Mouse (Mus musculus): ENCODE results near the gene Ppp1r14c.

Gene Ppp1r14c

GRCm38 (mm10) chr10:3395341-3395931 lies 29.6 kb downstream of the Ppp1r14c start:
- Histone ChIP-seq H3K4me1 (replicated peaks; ENCODE audit: low read depth, low read length) (no peaks in the 10 kb centered on the region), H3K9me3 (ENCODE audit: low read length) (no peaks in the 10 kb centered on the region), H3K36me3 (ENCODE audit: insufficient read depth, low read length) (no peaks in the 10 kb centered on the region), H3K27me3 (ENCODE audit: insufficient read depth, low read length) (no peaks in the 10 kb centered on the region), H3K4me3 (replicated peaks; ENCODE audit: low read length) (no peak overlapping the region)
- TF ChIP-seq CTCF (conservative IDR thresholded peaks at IDR 0.05; ENCODE audit: low read length), result no peak
- no peak for TF ChIP-seq NANOG (IDR thresholded peaks at IDR 0.05; ENCODE audit: borderline replicate concordance, low read length)

- TF ChIP-seq CTCF (conservative IDR thresholded peaks at IDR 0.05; ENCODE audit: low read length) (no peak), POU5F1 (IDR thresholded peaks at IDR 0.05; ENCODE audit: borderline replicate concordance, low read length) (no peak)
- Histone ChIP-seq H3K9me3 (ENCODE audit: low read length) (no peaks in the 10 kb centered on the region), H3K27me3 (ENCODE audit: insufficient read depth, low read length) (no peaks in the 10 kb centered on the region), H3K4me1 (replicated peaks; ENCODE audit: low read depth, low read length) (no peaks in the 10 kb centered on the region), H3K36me3 (ENCODE audit: insufficient read depth, low read length) (no peaks in the 10 kb centered on the region), H3K4me3 (replicated peaks; ENCODE audit: low read length) (no peak overlapping the region)
Measured at GRCm38 (mm10) chr10:3396008-3396795, 30.3 kb downstream of the Ppp1r14c start.

- Histone ChIP-seq H3K9me3 (ENCODE audit: low read length) (no peaks in the 10 kb centered on the region), H3K4me1 (replicated peaks; ENCODE audit: low read depth, low read length) (no peaks in the 10 kb centered on the region), H3K36me3 (ENCODE audit: insufficient read depth, low read length) (no peaks in the 10 kb centered on the region), H3K4me3 (replicated peaks; ENCODE audit: low read length) (no peak overlapping the region), H3K27me3 (ENCODE audit: insufficient read depth, low read length) (no peaks in the 10 kb centered on the region)
- TF ChIP-seq POU5F1 (IDR thresholded peaks at IDR 0.05; ENCODE audit: borderline replicate concordance, low read length), result no peak
- no peak for TF ChIP-seq NANOG (IDR thresholded peaks at IDR 0.05; ENCODE audit: borderline replicate concordance, low read length)
- peak; percentile 57 for TF ChIP-seq CTCF (conservative IDR thresholded peaks at IDR 0.05; ENCODE audit: low read length)
Measured at GRCm38 (mm10) chr10:3397406-3397805, 31.5 kb downstream of the Ppp1r14c start.

- Histone ChIP-seq H3K4me1 (replicated peaks; ENCODE audit: low read depth, low read length) (no peaks in the 10 kb centered on the region), H3K36me3 (ENCODE audit: insufficient read depth, low read length) (no peaks in the 10 kb centered on the region), H3K27me3 (ENCODE audit: insufficient read depth, low read length) (no peaks in the 10 kb centered on the region), H3K4me3 (replicated peaks; ENCODE audit: low read length) (no peak overlapping the region), H3K9me3 (ENCODE audit: low read length) (no peaks in the 10 kb centered on the region)
- TF ChIP-seq CTCF (conservative IDR thresholded peaks at IDR 0.05; ENCODE audit: low read length) (no peak), NANOG (IDR thresholded peaks at IDR 0.05; ENCODE audit: borderline replicate concordance, low read length) (no peak), POU5F1 (IDR thresholded peaks at IDR 0.05; ENCODE audit: borderline replicate concordance, low read length) (no peak)
Measured at GRCm38 (mm10) chr10:3398051-3398450, 32.2 kb downstream of the Ppp1r14c start.

- Histone ChIP-seq H3K36me3 (ENCODE audit: insufficient read depth, low read length) (no peaks in the 10 kb centered on the region), H3K4me3 (replicated peaks; ENCODE audit: low read length) (no peak overlapping the region), H3K27me3 (ENCODE audit: insufficient read depth, low read length) (no peaks in the 10 kb centered on the region), H3K9me3 (ENCODE audit: low read length) (no peaks in the 10 kb centered on the region), H3K4me1 (replicated peaks; ENCODE audit: low read depth, low read length) (no peaks in the 10 kb centered on the region)
- TF ChIP-seq POU5F1 (IDR thresholded peaks at IDR 0.05; ENCODE audit: borderline replicate concordance, low read length), result no peak
- TF ChIP-seq NANOG (IDR thresholded peaks at IDR 0.05; ENCODE audit: borderline replicate concordance, low read length), result no peak
- no peak for TF ChIP-seq CTCF (conservative IDR thresholded peaks at IDR 0.05; ENCODE audit: low read length)
Measured at GRCm38 (mm10) chr10:3402284-3402683, 36.4 kb downstream of the Ppp1r14c start.

- no peaks in the 10 kb centered on the region for H3K9me3 ChIP-seq (ENCODE audit: low read length)
- H3K4me1 ChIP-seq (replicated peaks; ENCODE audit: low read depth, low read length), result no peaks in the 10 kb centered on the region
- TF ChIP-seq CTCF (conservative IDR thresholded peaks at IDR 0.05; ENCODE audit: low read length) (no peak), NANOG (IDR thresholded peaks at IDR 0.05; ENCODE audit: borderline replicate concordance, low read length) (no peak), POU5F1 (IDR thresholded peaks at IDR 0.05; ENCODE audit: borderline replicate concordance, low read length) (no peak)
- H3K4me3 ChIP-seq (replicated peaks; ENCODE audit: low read length), result no peak overlapping the region
- no peaks in the 10 kb centered on the region for H3K27me3 ChIP-seq (ENCODE audit: insufficient read depth, low read length)
- no peaks in the 10 kb centered on the region for H3K36me3 ChIP-seq (ENCODE audit: insufficient read depth, low read length)
Measured at GRCm38 (mm10) chr10:3403416-3404137, 37.7 kb downstream of the Ppp1r14c start.

GRCm38 (mm10) chr10:3404362-3404761 lies 38.5 kb downstream of the Ppp1r14c start:
- no peaks in the 10 kb centered on the region for H3K27me3 ChIP-seq (ENCODE audit: insufficient read depth, low read length)
- no peak overlapping the region for H3K4me3 ChIP-seq (replicated peaks; ENCODE audit: low read length)
- TF ChIP-seq POU5F1 (IDR thresholded peaks at IDR 0.05; ENCODE audit: borderline replicate concordance, low read length) (no peak), NANOG (IDR thresholded peaks at IDR 0.05; ENCODE audit: borderline replicate concordance, low read length) (no peak), CTCF (conservative IDR thresholded peaks at IDR 0.05; ENCODE audit: low read length) (no peak)
- no peaks in the 10 kb centered on the region for H3K4me1 ChIP-seq (replicated peaks; ENCODE audit: low read depth, low read length)
- no peaks in the 10 kb centered on the region for H3K9me3 ChIP-seq (ENCODE audit: low read length)
- H3K36me3 ChIP-seq (ENCODE audit: insufficient read depth, low read length), result no peaks in the 10 kb centered on the region

- Histone ChIP-seq H3K9me3 (ENCODE audit: low read length) (no peaks in the 10 kb centered on the region), H3K4me3 (replicated peaks; ENCODE audit: low read length) (no peak overlapping the region), H3K4me1 (replicated peaks; ENCODE audit: low read depth, low read length) (no peaks in the 10 kb centered on the region), H3K36me3 (ENCODE audit: insufficient read depth, low read length) (no peaks in the 10 kb centered on the region), H3K27me3 (ENCODE audit: insufficient read depth, low read length) (no peaks in the 10 kb centered on the region)
- TF ChIP-seq CTCF (conservative IDR thresholded peaks at IDR 0.05; ENCODE audit: low read length), result no peak
- TF ChIP-seq POU5F1 (IDR thresholded peaks at IDR 0.05; ENCODE audit: borderline replicate concordance, low read length), result no peak
- TF ChIP-seq NANOG (IDR thresholded peaks at IDR 0.05; ENCODE audit: borderline replicate concordance, low read length), result no peak
Measured at GRCm38 (mm10) chr10:3406280-3406679, 40.4 kb downstream of the Ppp1r14c start.
